Mouse (Mus musculus) liver, postnatal 0 days (tissue): Measurements from ENCODE around the gene Dynlt1b. TPM values are rescaled to one million over a fixed set of nuclear protein-coding genes. Genes with fewer than 3 reads are reported as not detected.
"Not testable (repeated sequence)": the region's sequence is repeated elsewhere in the genome, so short reads cannot be mapped to it uniquely, and the experiment has no call there.

Source experiments
- ATAC-seq: fragments of 200-750 bp; cut with Nextera tagmentation; 2 replicates; pipeline ENCODE4 v1.8.0; 2017; ENCODE audit warnings: mild to moderate bottlenecking, moderate library complexity
- DNase-seq: peaks from one replicate; pipeline ENCODE4 v3.0.0-alpha.2; 2016
- H3K27ac ChIP-seq: fragments of 300-500 bp; sonication (generic); 2 replicates; pipeline ENCODE4 v1.5.1; 2014; ENCODE audit warnings: antibody characterized with exemption, moderate library complexity, mild to moderate bottlenecking, low read depth
- H3K27me3 ChIP-seq: fragments of 300-500 bp; sonication (generic); 2 replicates; pipeline ENCODE4 v1.6.1; 2014; ENCODE audit warnings: low read length, control low read depth, mixed read lengths; ENCODE audit not compliant: insufficient read depth
- H3K36me3 ChIP-seq: fragments of 300-500 bp; sonication (generic); replicated peaks from 2 replicates; pipeline ENCODE4 v1.6.1; 2014; ENCODE audit warnings: mild to moderate bottlenecking, control low read depth, low read length, moderate library complexity, mixed read lengths; ENCODE audit not compliant: insufficient read depth
- H3K4me1 ChIP-seq: fragments of 300-500 bp; sonication (generic); 2 replicates; pipeline ENCODE4 v1.6.1; 2014; ENCODE audit warnings: antibody characterized with exemption, mild to moderate bottlenecking, control low read depth; ENCODE audit not compliant: insufficient read depth
- H3K4me2 ChIP-seq: fragments of 300-500 bp; sonication (generic); 2 replicates; pipeline ENCODE4 v1.6.1; 2014; ENCODE audit warnings: low read depth, mild to moderate bottlenecking, low read length, moderate library complexity, mixed read lengths
- H3K4me3 ChIP-seq: fragments of 300-500 bp; sonication (generic); 2 replicates; pipeline ENCODE4 v1.5.1; 2014; ENCODE audit warnings: low read depth, low read length
- H3K9ac ChIP-seq: fragments of 300-500 bp; sonication (generic); replicated peaks from 2 replicates; pipeline ENCODE4 v1.6.1; 2014; ENCODE audit warnings: mild to moderate bottlenecking, moderate library complexity
- H3K9me3 ChIP-seq: fragments of 300-500 bp; sonication (generic); 2 replicates; pipeline ENCODE4 v1.6.1; 2016; ENCODE audit warnings: mild to moderate bottlenecking, control low read depth, low read length, mixed read lengths
- WGBS: fragments of 180-500 bp; shearing (Covaris S2); extraction: QIAGEN DNeasy Blood & Tissue Kit; methylation state at CpG from one replicate; pipeline ENCODE4 v1.1.7; 2014; ENCODE audit not compliant: insufficient replicate concordance; 5-methylcytosine and 5-hydroxymethylcytosine counted together
- polyA plus RNA-seq: library from polyadenylated mRNA; unstranded; fragments of >200 nt; fragmentation: Nextera tagmentation; extraction: Ambion mirVana; gene quantifications from 2 replicates; pipeline ENCODE4 v1.2.1, GENCODE M21; 2015

Dynlt1b gene
- polyA plus RNA-seq, 1 experiment from 2014 or later: 164 TPM

- H3K4me1 ChIP-seq, H3K27ac ChIP-seq, H3K36me3 ChIP-seq, H3K4me2 ChIP-seq, DNase-seq, H3K9ac ChIP-seq, H3K9me3 ChIP-seq, H3K27me3 ChIP-seq, H3K4me3 ChIP-seq: not testable (repeated sequence)
- WGBS: 60% methylated on average over 8 of the region's 8 CpGs
- peak; percentile 50; the same call in 1 of the 2 replicates for ATAC-seq
Observed at GRCm38 (mm10) chr17:6448293-6448692, 18.4 kb downstream of the Dynlt1b start.

DNA sequence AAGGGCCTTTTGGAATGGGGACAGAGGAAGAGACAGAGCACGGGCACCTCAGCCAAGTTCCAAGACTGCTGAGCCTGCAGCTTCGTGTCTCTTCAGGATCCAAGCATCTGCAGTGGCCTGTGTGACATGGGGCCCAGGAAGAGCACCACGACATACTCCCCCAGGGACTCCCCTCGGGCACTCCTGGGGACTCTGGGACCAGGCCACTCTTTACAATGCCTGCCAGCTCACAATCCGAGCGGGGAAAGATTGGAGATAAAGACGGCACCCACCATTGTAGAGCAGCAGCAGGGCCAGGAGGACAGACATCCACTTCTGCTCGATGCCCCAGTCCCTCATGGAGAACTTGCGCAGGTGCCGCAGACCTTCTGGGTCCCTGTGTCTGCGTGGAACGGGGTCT, 19.3 kb downstream of the Dynlt1b start:
- not testable (repeated sequence) for H3K4me1 ChIP-seq, H3K4me2 ChIP-seq, DNase-seq, ATAC-seq, H3K27me3 ChIP-seq, H3K9ac ChIP-seq, H3K4me3 ChIP-seq, H3K36me3 ChIP-seq, H3K9me3 ChIP-seq, H3K27ac ChIP-seq
- WGBS: 81% methylated on average over 12 of the region's 12 CpGs

GRCm38 (mm10) chr17:6451205-6451604, 21.3 kb downstream of the Dynlt1b start:
- H3K27ac ChIP-seq, H3K36me3 ChIP-seq, DNase-seq, ATAC-seq, H3K27me3 ChIP-seq, H3K9ac ChIP-seq, H3K4me3 ChIP-seq, H3K4me1 ChIP-seq, H3K4me2 ChIP-seq, H3K9me3 ChIP-seq: not testable (repeated sequence)
- 78% methylated on average over 2 of the region's 10 CpGs for WGBS

DNA sequence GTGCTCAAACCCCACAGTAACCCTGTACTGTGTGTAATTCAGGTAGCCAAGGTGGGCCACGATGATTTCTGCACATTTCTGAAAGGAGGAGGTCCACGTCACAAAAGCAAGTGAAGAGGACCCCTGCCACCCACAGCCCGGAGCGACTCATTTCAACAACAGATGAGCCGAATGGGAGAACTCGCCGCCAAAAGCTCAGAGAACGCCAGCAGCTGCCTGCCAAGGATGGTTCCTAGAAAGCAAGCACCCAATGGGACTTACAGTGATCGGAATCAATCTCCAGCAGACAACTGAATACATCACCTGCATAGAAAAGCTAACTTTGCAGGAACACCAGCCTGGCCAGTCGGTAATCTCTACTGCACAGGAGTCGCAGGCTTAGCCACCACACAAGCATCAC, 22.8 kb downstream of the Dynlt1b start:
- H3K36me3 ChIP-seq, H3K9me3 ChIP-seq, H3K27me3 ChIP-seq, DNase-seq, H3K4me3 ChIP-seq, H3K4me2 ChIP-seq, H3K9ac ChIP-seq, H3K4me1 ChIP-seq, ATAC-seq, H3K27ac ChIP-seq: not testable (repeated sequence)
- 83% methylated on average over 8 of the region's 11 CpGs for WGBS

DNA sequence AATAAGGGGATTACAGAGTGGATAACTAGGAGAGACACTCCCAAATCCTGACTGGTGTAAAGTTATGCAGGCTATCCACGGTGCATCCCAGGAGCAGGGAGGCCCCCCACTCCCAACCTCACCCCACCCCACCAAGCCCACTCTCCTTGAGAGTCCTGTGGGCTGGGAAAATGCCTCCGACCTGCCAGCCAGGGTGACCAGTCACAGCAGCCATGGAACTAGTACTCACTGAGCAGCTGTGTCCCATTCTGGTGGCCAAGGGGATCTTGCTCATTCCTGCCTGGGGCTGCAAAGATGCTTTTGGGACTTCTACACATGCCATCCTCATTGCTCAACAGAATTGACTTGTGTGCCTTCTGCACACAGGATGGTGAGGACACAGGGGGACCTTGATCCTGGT, 24.8 kb downstream of the Dynlt1b start:
- not testable (repeated sequence) for H3K27me3 ChIP-seq, H3K4me1 ChIP-seq, H3K36me3 ChIP-seq, H3K9ac ChIP-seq, H3K4me3 ChIP-seq, ATAC-seq, H3K27ac ChIP-seq, H3K4me2 ChIP-seq, H3K9me3 ChIP-seq
- 82% methylated on average over 2 of the region's 2 CpGs for WGBS
- peak; percentile 14 for DNase-seq

- H3K36me3 ChIP-seq, H3K4me1 ChIP-seq, DNase-seq, H3K4me2 ChIP-seq, H3K9ac ChIP-seq, H3K4me3 ChIP-seq, H3K9me3 ChIP-seq, H3K27ac ChIP-seq, H3K27me3 ChIP-seq, ATAC-seq: not testable (repeated sequence)
- 90% methylated on average over 11 of the region's 12 CpGs for whole genome bisulfite sequencing
Observed at GRCm38 (mm10) chr17:6455883-6456282, 26.0 kb downstream of the Dynlt1b start.

DNA sequence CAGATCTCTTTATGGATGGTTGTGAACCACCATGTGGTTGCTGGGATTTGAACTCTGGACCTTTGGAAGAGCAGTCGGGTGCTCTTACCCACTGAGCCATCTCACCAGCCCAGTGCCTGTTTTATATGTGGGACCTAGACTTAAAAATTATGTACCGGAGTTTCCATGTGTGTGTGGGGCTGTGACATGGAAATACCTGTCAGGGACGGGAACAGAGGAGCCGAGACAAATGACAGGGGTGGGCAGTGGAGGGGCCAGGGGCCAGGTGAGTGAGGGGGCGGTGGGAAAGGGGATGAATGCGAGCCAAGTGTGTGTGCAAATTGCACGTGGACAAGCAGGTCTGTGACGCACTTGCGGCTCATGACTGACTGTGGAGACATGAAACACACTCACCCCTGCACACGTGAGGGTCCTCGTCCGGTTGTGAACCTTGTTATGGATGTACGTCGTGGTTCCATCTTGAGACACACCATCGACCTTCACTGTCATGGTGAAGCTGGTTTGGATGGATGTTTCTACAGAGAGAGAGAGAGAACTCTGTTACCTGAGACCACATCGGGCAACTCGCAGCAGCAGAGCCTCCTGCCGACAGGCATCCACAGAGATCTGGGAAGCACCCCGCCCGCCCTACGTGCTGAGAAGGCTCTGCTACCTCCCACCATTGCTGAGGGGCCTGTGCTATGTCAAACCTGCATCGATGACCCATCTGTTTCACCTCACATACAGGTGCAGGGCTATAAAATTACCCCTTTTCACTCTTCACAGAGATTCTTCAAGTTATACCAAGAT, 26.9 kb downstream of the Dynlt1b start:
- not testable (repeated sequence) for ATAC-seq, H3K36me3 ChIP-seq

DNA sequence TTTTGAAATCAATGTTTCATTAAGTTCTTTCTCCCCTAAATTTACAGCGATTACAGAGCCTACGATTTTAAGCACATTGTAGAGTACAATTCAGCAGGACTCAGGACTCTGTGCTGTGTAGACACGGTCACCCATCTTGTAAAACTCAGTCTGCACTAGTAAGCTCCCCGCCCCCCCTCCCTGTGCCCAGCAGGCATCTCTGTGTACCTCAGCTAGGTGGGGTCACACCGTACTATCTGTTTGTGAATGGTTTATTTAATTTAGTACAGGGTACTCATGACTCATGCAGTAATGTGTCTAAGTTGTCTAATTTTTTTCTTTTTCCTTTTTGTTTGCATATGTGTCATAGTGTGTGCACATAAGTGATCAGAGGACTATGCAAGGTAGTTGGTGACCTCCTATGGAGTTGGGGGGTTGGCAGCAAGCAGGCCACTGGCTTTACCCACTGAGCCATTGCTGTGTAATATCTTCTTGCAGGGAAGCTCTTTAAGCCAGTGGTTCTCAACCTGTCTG, 31.2 kb downstream of the Dynlt1b start:
- H3K4me2 ChIP-seq, ATAC-seq, H3K27ac ChIP-seq, DNase-seq, H3K9ac ChIP-seq, H3K9me3 ChIP-seq, H3K4me1 ChIP-seq, H3K36me3 ChIP-seq, H3K27me3 ChIP-seq, H3K4me3 ChIP-seq: not testable (repeated sequence)
- WGBS: 86% methylated on average over 5 of the region's 5 CpGs

More for the DNA sequence above, 26.9 kb downstream of the Dynlt1b start:
- not testable (repeated sequence) for H3K9me3 ChIP-seq, DNase-seq, H3K4me3 ChIP-seq, H3K27ac ChIP-seq, H3K27me3 ChIP-seq, H3K4me1 ChIP-seq, H3K9ac ChIP-seq, H3K4me2 ChIP-seq
- 85% methylated on average over 13 of the region's 22 CpGs for WGBS

DNA sequence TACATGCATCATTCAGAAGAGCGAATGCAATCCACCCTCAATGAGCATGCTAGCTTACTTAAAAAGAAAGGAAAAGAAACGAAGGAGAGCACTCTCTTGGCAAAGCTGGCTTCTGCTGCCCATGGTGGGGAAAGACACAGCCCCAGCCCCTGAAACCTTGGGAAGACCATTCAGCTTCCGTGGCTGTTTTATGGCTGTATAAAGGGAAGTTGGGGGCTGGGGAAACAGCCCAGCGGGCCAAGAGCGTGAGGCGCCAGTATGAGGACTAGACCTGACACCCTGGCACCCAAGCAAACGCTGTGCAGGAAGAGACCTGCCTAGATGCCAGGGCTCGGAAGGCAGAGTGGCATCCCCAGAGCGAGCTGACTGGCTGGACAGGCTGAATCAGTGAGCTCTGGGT, 35.8 kb downstream of the Dynlt1b start:
- not testable (repeated sequence) for H3K36me3 ChIP-seq, H3K27ac ChIP-seq, H3K4me1 ChIP-seq, H3K9me3 ChIP-seq, H3K27me3 ChIP-seq, H3K9ac ChIP-seq, H3K4me2 ChIP-seq, ATAC-seq, DNase-seq, H3K4me3 ChIP-seq
- 66% methylated on average over 8 of the region's 9 CpGs for WGBS
